Mouse (Mus musculus) G1E (cell line): ENCODE measurements around the gene Podxl.

Source experiments
- CTCF ChIP-seq: IDR thresholded peaks from 2 replicates; pipeline ENCODE4 v1.5.1; 2012; ENCODE audit warnings: low read depth, low read length, inconsistent platforms, mixed read lengths
- POLR2AphosphoS5 ChIP-seq: IDR thresholded peaks from 2 replicates; pipeline ENCODE4 v1.6.1; 2012; ENCODE audit warnings: low read depth, low read length, inconsistent platforms; ENCODE audit not compliant: insufficient replicate concordance
- TAL1 ChIP-seq: conservative IDR thresholded peaks from 2 replicates; pipeline ENCODE4 v1.6.1; 2012; ENCODE audit warnings: low read depth, low read length, inconsistent platforms, mixed read lengths

DNA sequence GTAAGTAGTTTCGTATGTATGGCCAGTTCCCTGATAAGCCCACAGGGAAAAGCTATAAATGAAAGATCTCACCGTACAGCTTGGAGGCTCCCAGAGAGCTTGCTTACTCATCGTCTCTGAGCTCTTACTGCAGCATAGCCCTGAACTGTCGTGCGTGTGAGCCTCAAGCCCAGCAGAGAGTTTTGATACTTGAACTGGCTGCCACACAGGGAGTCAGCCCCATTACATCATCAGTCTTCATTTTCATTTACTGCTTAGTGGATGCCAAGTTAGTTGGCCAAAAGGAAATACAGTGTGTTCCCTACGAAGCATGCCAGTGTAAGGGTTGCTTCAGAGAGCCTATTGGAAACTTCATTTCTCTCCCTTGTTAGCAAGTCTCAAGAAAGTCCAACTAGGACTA is 50.1 kb downstream of the Podxl start:
- TF ChIP-seq CTCF (no peak), TAL1 (no peak), POLR2AphosphoS5 (no peak)
